8 mouse cellular contexts compared by ENCODE assay signal in the genomic region with DNA sequence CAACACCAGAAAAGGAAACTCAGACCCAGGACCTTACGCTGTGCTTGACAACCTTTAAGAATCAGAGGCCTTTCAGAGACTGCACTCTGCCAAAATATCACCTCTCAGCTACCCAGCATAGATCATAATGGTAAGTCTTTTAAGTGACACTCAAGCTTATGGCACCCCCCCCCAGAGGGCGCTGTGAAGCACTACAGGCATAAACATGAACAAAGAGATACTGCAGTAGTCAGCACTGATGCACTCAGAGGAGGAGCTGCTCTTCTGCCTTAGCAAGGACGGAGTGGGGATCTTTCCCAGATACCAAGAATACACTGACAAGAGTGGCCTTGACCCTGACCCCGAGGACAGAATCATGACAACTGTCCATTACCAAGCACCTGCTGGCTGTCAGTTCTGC. TPM values are rescaled to one million over a fixed set of nuclear protein-coding genes. Genes with fewer than 3 reads are reported as not detected.
DNase-seq lines count a peak whose midpoint lies in the region; ATAC-seq and TF ChIP-seq lines count a peak whose summit lies in the region.

No protein-coding gene starts in this region.

- H3K27ac ChIP-seq in forebrain, embryonic 13.5 days, result no peak overlapping the region
- no peak overlapping the region for H3K27ac ChIP-seq in forebrain, embryonic 11.5 days (ENCODE audit: low read depth, low read length)
- no peak overlapping the region for H3K27ac ChIP-seq in spleen, adult 2 months (ENCODE audit: insufficient read depth, low read length)

- TF ChIP-seq CTCF in spleen, adult 2 months (IDR thresholded peaks at IDR 0.05; ENCODE audit: extremely low read depth, insufficient read depth, insufficient read length, insufficient replicate concordance), result peak; percentile 23; the same call in 1 of the 2 replicates

- H3K36me3 ChIP-seq in forebrain, embryonic 13.5 days (ENCODE audit: poor library complexity, severe bottlenecking), result 0 out of 2 replicates have a peak, but pooled peaks cover 1% of the 10 kb centered on the region
- no peaks in the 10 kb centered on the region for H3K36me3 ChIP-seq in forebrain, embryonic 11.5 days (ENCODE audit: control insufficient read depth, insufficient read depth, low read length)
- no peaks in the 10 kb centered on the region; the same call in 1 of the 2 replicates for H3K36me3 ChIP-seq in spleen, adult 2 months (ENCODE audit: control insufficient read depth, insufficient read depth, low read length)

- DNase-seq in forebrain, embryonic 11.5 days (ENCODE audit: low spot score), result no peak
- peak; percentile 27 for DNase-seq in right cerebral cortex, postnatal 4 days
- no peak for DNase-seq in right cerebral cortex, adult 18-20 months
- peak; percentile 68 for DNase-seq in liver
- peak; percentile 22 to 66 for DNase-seq in spleen, adult 2 months (ENCODE audit: low read depth in 1 of 2, low spot score in 2 of 2)
- no peak for DNase-seq in right cerebral cortex, postnatal 25 days

- no peak overlapping the region for H3K4me2 ChIP-seq in forebrain, embryonic 13.5 days
- no peak overlapping the region for H3K4me2 ChIP-seq in forebrain, embryonic 11.5 days (ENCODE audit: low read depth, low read length, severe bottlenecking)

- no peak overlapping the region for H3K4me3 ChIP-seq in forebrain, embryonic 13.5 days
- no peak overlapping the region for H3K4me3 ChIP-seq in forebrain, embryonic 11.5 days (ENCODE audit: low read depth, low read length)
- H3K4me3 ChIP-seq in spleen, adult 2 months (ENCODE audit: extremely low read depth, insufficient read depth, insufficient read length), result no peak overlapping the region

- no peaks in the 10 kb centered on the region for H3K9me3 ChIP-seq in forebrain, embryonic 13.5 days (replicated peaks)
- no peaks in the 10 kb centered on the region for H3K9me3 ChIP-seq in forebrain, embryonic 11.5 days (ENCODE audit: control insufficient read depth, low read length)

- peaks cover 14% of the 10 kb centered on the region for H3K4me1 ChIP-seq in forebrain, embryonic 13.5 days
- H3K4me1 ChIP-seq in forebrain, embryonic 11.5 days (replicated peaks; ENCODE audit: control insufficient read depth, insufficient read depth, low read length), result no peaks in the 10 kb centered on the region
- H3K4me1 ChIP-seq in spleen, adult 2 months (ENCODE audit: control insufficient read depth, insufficient read depth, insufficient read length), result peaks cover 4% of the 10 kb centered on the region; the same call in 1 of the 2 replicates

- no peak overlapping the region for H3K9ac ChIP-seq in forebrain, embryonic 13.5 days
- no peak overlapping the region for H3K9ac ChIP-seq in forebrain, embryonic 11.5 days (ENCODE audit: low read length)

- no peak for TF ChIP-seq POLR2A in spleen, adult 2 months (IDR thresholded peaks at IDR 0.05; ENCODE audit: low read depth, low read length)

- H3K27me3 ChIP-seq in forebrain, embryonic 13.5 days, result no peaks in the 10 kb centered on the region
- H3K27me3 ChIP-seq in forebrain, embryonic 11.5 days (ENCODE audit: control insufficient read depth, insufficient read depth, low read length), result no peaks in the 10 kb centered on the region
- H3K27me3 ChIP-seq in spleen, adult 2 months (ENCODE audit: control insufficient read depth, insufficient read depth, low read length), result no peaks in the 10 kb centered on the region

- WGBS in forebrain, embryonic 13.5 days, result 73% methylated on average over 4 of the region's 4 CpGs
- 63% methylated on average over 4 of the region's 4 CpGs for WGBS in forebrain, embryonic 11.5 days
- WGBS in spleen, adult 2 months, result 70% methylated on average over 4 of the region's 4 CpGs

- ATAC-seq in forebrain, embryonic 13.5 days, result 0 out of 2 replicates have a peak, but pooled peaks have one; percentile 4
- ATAC-seq in forebrain, embryonic 11.5 days (replicated peaks; ENCODE audit: low FRiP score), result no peak
- peak; percentile 61 for ATAC-seq in erythroid progenitor cell, adult 5-6 weeks (replicated peaks; ENCODE audit: low FRiP score, poor library complexity, severe bottlenecking)

RNA-seq across cellular contexts. Expression of gene Ppp2r5e, which starts 23.8 kb away (rescaled TPM):
- 21.8 and 24.0 TPM in 2 replicates for polyA plus RNA-seq in forebrain, embryonic 13.5 days (2015; fragmentation: Nextera tagmentation; extraction: Ambion mirVana)
- polyA plus RNA-seq in forebrain, embryonic 11.5 days (2014; fragmentation: Nextera tagmentation; extraction: Ambion mirVana), result 24.9 and 26.1 TPM in 2 replicates
- total RNA-seq in erythroid progenitor cell, adult 5-6 weeks (2015; ENCODE audit: low replicate concordance), result 41.8 and 61.2 TPM in 2 replicates
- total RNA-seq in erythroid progenitor cell, adult 5-6 weeks (2017; ENCODE audit: low replicate concordance), result 28.3 and 29.1 TPM in 2 replicates
- 10.5 and 14.6 TPM in 2 replicates for polyA plus RNA-seq in spleen, adult 2 months (2012; rRNA removed)

Comparison
In these comparisons a context has a peak if more than half of its experiments do, and no peak if none do; other contexts are left out.
1. DNase-seq: peak in right cerebral cortex, postnatal 4 days (single experiment), liver (single experiment) and spleen, adult 2 months (2 of 2); none in forebrain, embryonic 11.5 days (single experiment), right cerebral cortex, adult 18-20 months (single experiment) and right cerebral cortex, postnatal 25 days (single experiment).